Mouse (Mus musculus): ENCODE measurements around the gene Lias.
A peak's percentile ranks its signal among the peaks of the same experiment; 100 is the strongest.

The Lias gene

GRCm38 (mm10) chr5:65390648-65391644, at the start of gene Lias, which contains the start of gene Rpl9:
Gene Lias (plus strand): TSS chr5:65391497.
Gene Rpl9 (minus strand): TSS chr5:65391444.
- DNase-seq, result peak; percentile 99 to 100

GRCm38 (mm10) chr5:65348168-65348567, 43.1 kb upstream of the Lias start, which contains the start of gene Klb:
Gene Klb (plus strand): TSS chr5:65348314.
- no peak for DNase-seq

- DNase-seq, result peak; percentile 8 to 11
Measured at GRCm38 (mm10) chr5:65350508-65350907, 40.8 kb upstream of the Lias start.

GRCm38 (mm10) chr5:65354097-65354496, 37.2 kb upstream of the Lias start:
- no peak for DNase-seq

- DNase-seq, result peak in 1 of 2 experiments; percentile 12
Measured at GRCm38 (mm10) chr5:65354985-65355384, 36.3 kb upstream of the Lias start.

GRCm38 (mm10) chr5:65356851-65357250, 34.4 kb upstream of the Lias start:
- no peak for DNase-seq

GRCm38 (mm10) chr5:65357771-65358170, 33.5 kb upstream of the Lias start:
- no peak for DNase-seq

- DNase-seq, result no peak
Measured at GRCm38 (mm10) chr5:65367837-65368236, 23.5 kb upstream of the Lias start.

- DNase-seq, result no peak
Measured at GRCm38 (mm10) chr5:65371551-65371950, 19.7 kb upstream of the Lias start.

- DNase-seq, result no peak
Measured at GRCm38 (mm10) chr5:65374746-65375145, 16.6 kb upstream of the Lias start.

GRCm38 (mm10) chr5:65385704-65386103, 5.6 kb upstream of the Lias start:
- no peak for DNase-seq

- no peak for DNase-seq
Measured at GRCm38 (mm10) chr5:65387008-65387867, 4.1 kb upstream of the Lias start.

GRCm38 (mm10) chr5:65391753-65392152, 456 bp downstream of the Lias start:
- DNase-seq, result peak in 1 of 2 experiments; percentile 8

GRCm38 (mm10) chr5:65394425-65394824, 3.1 kb downstream of the Lias start:
- no peak for DNase-seq

- DNase-seq, result peak; percentile 87 to 90
Measured at GRCm38 (mm10) chr5:65401251-65401994, 10.1 kb downstream of the Lias start.

GRCm38 (mm10) chr5:65407989-65408388, 16.7 kb downstream of the Lias start:
- no peak for DNase-seq

GRCm38 (mm10) chr5:65415653-65416458, 24.6 kb downstream of the Lias start:
- DNase-seq, result peak; percentile 31 to 58

GRCm38 (mm10) chr5:65419136-65419535, 27.8 kb downstream of the Lias start:
- no peak for DNase-seq

- DNase-seq, result no peak
Measured at GRCm38 (mm10) chr5:65420822-65421221, 29.5 kb downstream of the Lias start.

GRCm38 (mm10) chr5:65422803-65423202, 31.5 kb downstream of the Lias start:
- peak; percentile 30 to 41 for DNase-seq

- no peak for DNase-seq
Measured at GRCm38 (mm10) chr5:65424215-65424614, 32.9 kb downstream of the Lias start.

GRCm38 (mm10) chr5:65425251-65425650, 34.0 kb downstream of the Lias start:
- DNase-seq, result no peak

Data from kidney, postnatal 4 days (tissue).